Mouse (Mus musculus): ENCODE measurements around the gene E030030I06Rik. TPM values are rescaled to one million over a fixed set of nuclear protein-coding genes. Genes with fewer than 3 reads are reported as not detected.
"Not testable (repeated sequence)": the region's sequence is repeated elsewhere in the genome, so short reads cannot be mapped to it uniquely, and the experiment has no call there.

The E030030I06Rik gene
- polyA plus RNA-seq, 1 experiment from 2014 or later = 36.3 TPM

GRCm38 (mm10) chr10:22166025-22166424 lies 17.0 kb upstream of the E030030I06Rik start:
- not testable (repeated sequence) for H3K4me2 ChIP-seq (replicated peaks; ENCODE audit: low read depth, low read length); H3K9me3 ChIP-seq (ENCODE audit: control insufficient read depth, low read depth, low read length); H3K9ac ChIP-seq (replicated peaks; ENCODE audit: low read depth, low read length); H3K36me3 ChIP-seq (ENCODE audit: control insufficient read depth, insufficient read depth, low read length); H3K4me3 ChIP-seq (ENCODE audit: low read depth, low read length); ATAC-seq (ENCODE audit: insufficient number of reproducible peaks, insufficient read depth, low FRiP score, low read depth); H3K27me3 ChIP-seq (ENCODE audit: control insufficient read depth, insufficient read depth, low read length); H3K4me1 ChIP-seq (ENCODE audit: control insufficient read depth, insufficient read depth, low read length); H3K27ac ChIP-seq (ENCODE audit: low read length)
- 60% methylated on average over 2 of the region's 2 CpGs for WGBS

GRCm38 (mm10) chr10:22165328-22166003 lies 16.4 kb upstream of the E030030I06Rik start:
- H3K36me3 ChIP-seq (ENCODE audit: control insufficient read depth, insufficient read depth, low read length); H3K27me3 ChIP-seq (ENCODE audit: control insufficient read depth, insufficient read depth, low read length); ATAC-seq (ENCODE audit: insufficient number of reproducible peaks, insufficient read depth, low FRiP score, low read depth); H3K9ac ChIP-seq (replicated peaks; ENCODE audit: low read depth, low read length); H3K4me1 ChIP-seq (ENCODE audit: control insufficient read depth, insufficient read depth, low read length); H3K4me3 ChIP-seq (ENCODE audit: low read depth, low read length); H3K27ac ChIP-seq (ENCODE audit: low read length); H3K4me2 ChIP-seq (replicated peaks; ENCODE audit: low read depth, low read length); H3K9me3 ChIP-seq (ENCODE audit: control insufficient read depth, low read depth, low read length): not testable (repeated sequence)
- WGBS = 59% methylated on average over 5 of the region's 5 CpGs

GRCm38 (mm10) chr10:22163705-22164583 lies 14.9 kb upstream of the E030030I06Rik start:
- H3K27me3 ChIP-seq (ENCODE audit: control insufficient read depth, insufficient read depth, low read length); ATAC-seq (ENCODE audit: insufficient number of reproducible peaks, insufficient read depth, low FRiP score, low read depth); H3K4me1 ChIP-seq (ENCODE audit: control insufficient read depth, insufficient read depth, low read length); H3K36me3 ChIP-seq (ENCODE audit: control insufficient read depth, insufficient read depth, low read length); H3K9ac ChIP-seq (replicated peaks; ENCODE audit: low read depth, low read length); H3K27ac ChIP-seq (ENCODE audit: low read length); H3K9me3 ChIP-seq (ENCODE audit: control insufficient read depth, low read depth, low read length): not testable (repeated sequence)
- WGBS = 34% methylated on average over 13 of the region's 16 CpGs
- Histone ChIP-seq H3K4me2 (replicated peaks; ENCODE audit: low read depth, low read length) (peak overlapping the region; percentile 32), H3K4me3 (ENCODE audit: low read depth, low read length) (peak overlapping the region; percentile 9; the same call in 1 of the 2 replicates)

- Histone ChIP-seq H3K4me3 (ENCODE audit: low read depth, low read length) (peak overlapping the region; percentile 9; the same call in 1 of the 2 replicates), H3K4me2 (replicated peaks; ENCODE audit: low read depth, low read length) (peak overlapping the region; percentile 32)
- WGBS = 10% methylated on average over 9 of the region's 9 CpGs
- not testable (repeated sequence) for H3K9me3 ChIP-seq (ENCODE audit: control insufficient read depth, low read depth, low read length); H3K27ac ChIP-seq (ENCODE audit: low read length); H3K4me1 ChIP-seq (ENCODE audit: control insufficient read depth, insufficient read depth, low read length); ATAC-seq (ENCODE audit: insufficient number of reproducible peaks, insufficient read depth, low FRiP score, low read depth); H3K9ac ChIP-seq (replicated peaks; ENCODE audit: low read depth, low read length); H3K27me3 ChIP-seq (ENCODE audit: control insufficient read depth, insufficient read depth, low read length); H3K36me3 ChIP-seq (ENCODE audit: control insufficient read depth, insufficient read depth, low read length)
These were observed 14.2 kb upstream of the E030030I06Rik start for GRCm38 (mm10) chr10:22163279-22163678.

- no peak overlapping the region for H3K9ac ChIP-seq (replicated peaks; ENCODE audit: low read depth, low read length)
- ATAC-seq (ENCODE audit: insufficient number of reproducible peaks, insufficient read depth, low FRiP score, low read depth) = no peak
- no peaks in the 10 kb centered on the region for H3K36me3 ChIP-seq (ENCODE audit: control insufficient read depth, insufficient read depth, low read length)
- H3K27ac ChIP-seq (ENCODE audit: low read length) = no peak overlapping the region
- no peak overlapping the region; the same call in 1 of the 2 replicates for H3K4me2 ChIP-seq (replicated peaks; ENCODE audit: low read depth, low read length)
- no peaks in the 10 kb centered on the region for H3K9me3 ChIP-seq (ENCODE audit: control insufficient read depth, low read depth, low read length)
- no peaks in the 10 kb centered on the region for H3K4me1 ChIP-seq (ENCODE audit: control insufficient read depth, insufficient read depth, low read length)
- WGBS = 6% methylated on average over 23 of the region's 23 CpGs
- H3K4me3 ChIP-seq (ENCODE audit: low read depth, low read length) = 0 out of 2 replicates have a peak overlapping the region, but pooled peaks have one; percentile 34
- peaks cover 25% of the 10 kb centered on the region for H3K27me3 ChIP-seq (ENCODE audit: control insufficient read depth, insufficient read depth, low read length)
These were observed 10.6 kb upstream of the E030030I06Rik start for GRCm38 (mm10) chr10:22159581-22160140.

- no peaks in the 10 kb centered on the region for H3K9me3 ChIP-seq (ENCODE audit: control insufficient read depth, low read depth, low read length)
- no peaks in the 10 kb centered on the region for H3K36me3 ChIP-seq (ENCODE audit: control insufficient read depth, insufficient read depth, low read length)
- peak overlapping the region; percentile 34 for H3K4me3 ChIP-seq (ENCODE audit: low read depth, low read length)
- H3K27ac ChIP-seq (ENCODE audit: low read length) = no peak overlapping the region
- no peaks in the 10 kb centered on the region for H3K4me1 ChIP-seq (ENCODE audit: control insufficient read depth, insufficient read depth, low read length)
- peak overlapping the region; percentile 43 for H3K4me2 ChIP-seq (replicated peaks; ENCODE audit: low read depth, low read length)
- WGBS = under 1% methylated on average over 24 of the region's 24 CpGs
- H3K27me3 ChIP-seq (ENCODE audit: control insufficient read depth, insufficient read depth, low read length) = peaks cover 25% of the 10 kb centered on the region
- ATAC-seq (ENCODE audit: insufficient number of reproducible peaks, insufficient read depth, low FRiP score, low read depth) = peak; percentile 72; the same call in 1 of the 2 replicates
- no peak overlapping the region for H3K9ac ChIP-seq (replicated peaks; ENCODE audit: low read depth, low read length)
These were observed 10.1 kb upstream of the E030030I06Rik start for GRCm38 (mm10) chr10:22159131-22159561.

GRCm38 (mm10) chr10:22158310-22158999 lies 9.4 kb upstream of the E030030I06Rik start, which contains the start of the genes Raet1e and H60b:
Gene Raet1e (plus strand): TSS chr10:22158569.
Gene H60b (plus strand): TSS chr10:22158586.
- not testable (repeated sequence) for H3K9ac ChIP-seq (replicated peaks; ENCODE audit: low read depth, low read length); H3K27ac ChIP-seq (ENCODE audit: low read length); H3K36me3 ChIP-seq (ENCODE audit: control insufficient read depth, insufficient read depth, low read length); H3K9me3 ChIP-seq (ENCODE audit: control insufficient read depth, low read depth, low read length); H3K4me1 ChIP-seq (ENCODE audit: control insufficient read depth, insufficient read depth, low read length)
- ATAC-seq (ENCODE audit: insufficient number of reproducible peaks, insufficient read depth, low FRiP score, low read depth) = peak; percentile 91
- Histone ChIP-seq H3K4me2 (replicated peaks; ENCODE audit: low read depth, low read length) (peak within 1 kb of the TSS; percentile 43), H3K27me3 (ENCODE audit: control insufficient read depth, insufficient read depth, low read length) (peaks cover 25% of the 10 kb centered on the region), H3K4me3 (ENCODE audit: low read depth, low read length) (peak within 1 kb of the TSS; percentile 34)
- WGBS = under 1% methylated on average over 46 of the region's 48 CpGs

Measured in stomach, embryonic 14.5 days (tissue).